Mouse (Mus musculus) cerebral cortex, adult 2 months (tissue): ENCODE results near the gene Rnaseh2a.

Source experiments
- WGBS: fragments of 180-500 bp; shearing (Covaris S2); methylation state at CpG from one replicate; pipeline ENCODE4 v1.1.7; 2018; 5-methylcytosine and 5-hydroxymethylcytosine counted together

Gene Rnaseh2a

GRCm38 (mm10) chr8:84984294-84985048, 14.9 kb upstream of the Rnaseh2a start:
- WGBS = 21% methylated on average over 16 of the region's 16 CpGs

GRCm38 (mm10) chr8:84982499-84983011, 13.0 kb upstream of the Rnaseh2a start:
- 56% methylated on average over 3 of the region's 3 CpGs for WGBS

GRCm38 (mm10) chr8:84981644-84982498, 12.3 kb upstream of the Rnaseh2a start:
- 79% methylated on average over 15 of the region's 15 CpGs for WGBS

- WGBS = 38% methylated on average over 11 of the region's 11 CpGs
Measured at GRCm38 (mm10) chr8:84980622-84981358, 11.2 kb upstream of the Rnaseh2a start.

GRCm38 (mm10) chr8:84979599-84980421, 10.2 kb upstream of the Rnaseh2a start:
- 3% methylated on average over 37 of the region's 42 CpGs for WGBS

GRCm38 (mm10) chr8:84978248-84978940, 8.8 kb upstream of the Rnaseh2a start, which contains the start of gene Junb:
TSS of gene Junb (minus strand) at chr8:84978718.
- WGBS = under 1% methylated on average over 63 of the region's 63 CpGs

GRCm38 (mm10) chr8:84977435-84978247, 8.1 kb upstream of the Rnaseh2a start:
- under 1% methylated on average over 70 of the region's 70 CpGs for WGBS

- under 1% methylated on average over 25 of the region's 25 CpGs for WGBS
Measured at GRCm38 (mm10) chr8:84976763-84977434, 7.3 kb upstream of the Rnaseh2a start.

GRCm38 (mm10) chr8:84976031-84976762, 6.6 kb upstream of the Rnaseh2a start:
- under 1% methylated on average over 61 of the region's 61 CpGs for WGBS

- 17% methylated on average over 7 of the region's 7 CpGs for WGBS
Measured at GRCm38 (mm10) chr8:84975434-84975833, 5.9 kb upstream of the Rnaseh2a start.

- WGBS = 73% methylated on average over 8 of the region's 8 CpGs
Measured at GRCm38 (mm10) chr8:84974543-84975142, 5.1 kb upstream of the Rnaseh2a start.

- 37% methylated on average over 4 of the region's 4 CpGs for WGBS
Measured at GRCm38 (mm10) chr8:84973803-84974542, 4.4 kb upstream of the Rnaseh2a start.

GRCm38 (mm10) chr8:84973079-84973478, 3.5 kb upstream of the Rnaseh2a start:
- WGBS = 85% methylated on average over 1 of the region's 1 CpGs

GRCm38 (mm10) chr8:84970913-84971312, 1.3 kb upstream of the Rnaseh2a start:
- 47% methylated on average over 5 of the region's 5 CpGs for WGBS

- 6% methylated on average over 21 of the region's 21 CpGs for WGBS
Measured at GRCm38 (mm10) chr8:84970135-84970790, 696 bp upstream of the Rnaseh2a start.

- WGBS = 14% methylated on average over 2 of the region's 2 CpGs
Measured at GRCm38 (mm10) chr8:84968650-84969049, 917 bp downstream of the Rnaseh2a start.
